ENCODE assay signal across 25 mouse cellular contexts in the genomic region with DNA sequence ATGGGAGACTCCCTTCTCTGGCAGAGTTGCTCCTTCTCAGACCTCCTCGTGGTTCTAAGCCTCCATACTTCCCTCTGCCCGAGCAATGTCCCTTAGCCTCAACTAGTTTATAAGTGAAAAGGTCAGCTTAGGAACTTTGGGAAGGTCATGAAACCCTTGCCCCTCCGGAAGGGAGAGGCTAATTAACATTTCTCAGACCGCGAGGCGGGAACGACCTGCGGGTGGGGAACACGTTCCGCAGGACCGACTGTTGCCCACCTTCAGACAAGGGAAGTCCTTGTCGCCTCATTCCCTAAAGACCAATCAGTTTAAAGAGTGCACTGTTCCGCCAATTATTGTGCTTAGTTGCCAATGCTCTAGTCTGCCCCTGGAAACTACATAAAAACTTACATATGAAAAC. TPM values are rescaled to one million over a fixed set of nuclear protein-coding genes. Genes with fewer than 3 reads are reported as not detected.
DNase-seq lines count a peak whose midpoint lies in the region; ATAC-seq and TF ChIP-seq lines count a peak whose summit lies in the region.
"Had no signal": no experiment of that assay in that cellular context is flagged by ENCODE, and none has a peak within 500 bp of the region (broad histone marks: within the 10 kb centered on the region; RNA-seq: fewer than 3 reads in every experiment).

No protein-coding gene starts in this region.

- ATAC-seq in intestine, embryonic 16.5 days, result no peak
- ATAC-seq: activated CD4-positive, CD25-positive, alpha-beta regulatory T cell, adult 4 months; CD4-positive, CD25-positive, alpha-beta regulatory T cell, adult 4 months; forebrain, embryonic 13.5 days; forebrain, embryonic 15.5 days; forebrain, postnatal 0 days; Patski had no signal

- no peak for TF ChIP-seq CTCF in E14TG2a.4 (conservative IDR thresholded peaks at IDR 0.05; ENCODE audit: low read length)

- H3K9ac ChIP-seq in intestine, embryonic 16.5 days (ENCODE audit: low read depth, low read length), result no peak overlapping the region
- H3K9ac ChIP-seq: embryonic facial prominence, embryonic 12.5 days; forebrain, embryonic 13.5 days; forebrain, embryonic 15.5 days; forebrain, postnatal 0 days had no signal

- peak; percentile 91 for DNase-seq in ES-CJ7 (ENCODE audit: low read depth, low spot score)
- DNase-seq in R1 (ENCODE audit: low read depth, low spot score), result peak; percentile 89
- DNase-seq in left cerebral cortex, adult 18-20 months (ENCODE audit: low spot score in 2 of 2), result no peak
- DNase-seq in kidney, adult 11 months, result no peak
- DNase-seq: adrenal gland, adult 8-10 months; adrenal gland, postnatal 14 days; adrenal gland, postnatal 36 days; B cell, adult 2 months; cerebellum, adult 11-12 months; cerebellum, adult 2 months; cerebellum, adult 9-10 months; cerebellum, postnatal 10 days; cerebellum, postnatal 25 days; forebrain, postnatal 0 days had no signal

- WGBS in intestine, embryonic 16.5 days, result 74% methylated on average over 13 of the region's 13 CpGs

- peaks cover 79% of the 10 kb centered on the region for H3K4me1 ChIP-seq in E14TG2a.4 (replicated peaks; ENCODE audit: low read depth, low read length)
- no peaks in the 10 kb centered on the region for H3K4me1 ChIP-seq in intestine, embryonic 16.5 days (ENCODE audit: control insufficient read depth, insufficient read depth, low read length)
- H3K4me1 ChIP-seq: embryonic facial prominence, embryonic 12.5 days; forebrain, embryonic 13.5 days; forebrain, embryonic 15.5 days had no signal

- no peaks in the 10 kb centered on the region for H3K27me3 ChIP-seq in E14TG2a.4 (ENCODE audit: insufficient read depth, low read length)
- no peaks in the 10 kb centered on the region for H3K27me3 ChIP-seq in intestine, embryonic 16.5 days (replicated peaks; ENCODE audit: control insufficient read depth, insufficient read depth, low read length)
- H3K27me3 ChIP-seq: CH12.LX; embryonic facial prominence, embryonic 12.5 days; forebrain, embryonic 13.5 days; forebrain, embryonic 15.5 days; Patski had no signal

- no peak overlapping the region for H3K27ac ChIP-seq in intestine, embryonic 16.5 days (ENCODE audit: low read length)
- H3K27ac ChIP-seq: embryonic facial prominence, embryonic 10.5 days; embryonic facial prominence, embryonic 12.5 days; forebrain, embryonic 13.5 days; forebrain, embryonic 15.5 days had no signal

- peak overlapping the region; percentile 65 for H3K4me3 ChIP-seq in E14TG2a.4 (replicated peaks; ENCODE audit: low read length)
- no peak overlapping the region for H3K4me3 ChIP-seq in intestine, embryonic 16.5 days (ENCODE audit: low read length)
- H3K4me3 ChIP-seq: embryonic facial prominence, embryonic 10.5 days; embryonic facial prominence, embryonic 12.5 days; forebrain, embryonic 13.5 days; forebrain, embryonic 15.5 days had no signal

- H3K9me3 ChIP-seq in E14TG2a.4 (ENCODE audit: low read length), result no peaks in the 10 kb centered on the region
- no peaks in the 10 kb centered on the region for H3K9me3 ChIP-seq in intestine, embryonic 16.5 days (ENCODE audit: control insufficient read depth, low read length)
- H3K9me3 ChIP-seq: embryonic facial prominence, embryonic 10.5 days; embryonic facial prominence, embryonic 12.5 days; forebrain, embryonic 15.5 days; G1E had no signal

- H3K4me2 ChIP-seq in intestine, embryonic 16.5 days (ENCODE audit: low read depth, low read length), result no peak overlapping the region
- H3K4me2 ChIP-seq: embryonic facial prominence, embryonic 12.5 days; forebrain, embryonic 13.5 days; forebrain, embryonic 15.5 days had no signal

- peaks cover 7% of the 10 kb centered on the region; the same call in 1 of the 2 replicates for H3K36me3 ChIP-seq in E14TG2a.4 (ENCODE audit: insufficient read depth, low read length)
- H3K36me3 ChIP-seq in intestine, embryonic 16.5 days (ENCODE audit: control insufficient read depth, insufficient read depth, low read length), result no peaks in the 10 kb centered on the region
- H3K36me3 ChIP-seq: embryonic facial prominence, embryonic 10.5 days; embryonic facial prominence, embryonic 12.5 days; forebrain, embryonic 15.5 days; G1E had no signal

RNA-seq across cellular contexts. Expression of a gene that starts 8.1 kb away (rescaled TPM):
- 10 to 100 TPM; 89.5 to 92.6 TPM for total RNA-seq in left cerebral cortex, adult 18-20 months (2021)
- polyA plus RNA-seq in intestine, embryonic 16.5 days (2015; fragmentation: Nextera tagmentation; extraction: Ambion mirVana), result 19.8 and 20.1 TPM in 2 replicates

RNA-seq across cellular contexts. Expression of a gene that starts 59.0 kb away (rescaled TPM):
- 100 to 1,000 TPM; 191 to 198 TPM for total RNA-seq in left cerebral cortex, adult 18-20 months (2021)
- polyA plus RNA-seq in intestine, embryonic 16.5 days (2015; fragmentation: Nextera tagmentation; extraction: Ambion mirVana), result 12.6 and 16.4 TPM in 2 replicates

Comparison
In these comparisons a context has a peak if more than half of its experiments do, and no peak if none do; other contexts are left out.
1. DNase-seq: peak in ES-CJ7 (single experiment) and R1 (single experiment); none in left cerebral cortex, adult 18-20 months (0 of 2) and kidney, adult 11 months (single experiment).